Mouse (Mus musculus) kidney, postnatal 10 days (tissue): ENCODE data around the gene Slc26a1.

ENCODE experiments used
- DNase-seq: peaks from one replicate; pipeline ENCODE4 v3.0.0; 2021; ENCODE audit warnings: mixed read lengths

The Slc26a1 gene

DNA sequence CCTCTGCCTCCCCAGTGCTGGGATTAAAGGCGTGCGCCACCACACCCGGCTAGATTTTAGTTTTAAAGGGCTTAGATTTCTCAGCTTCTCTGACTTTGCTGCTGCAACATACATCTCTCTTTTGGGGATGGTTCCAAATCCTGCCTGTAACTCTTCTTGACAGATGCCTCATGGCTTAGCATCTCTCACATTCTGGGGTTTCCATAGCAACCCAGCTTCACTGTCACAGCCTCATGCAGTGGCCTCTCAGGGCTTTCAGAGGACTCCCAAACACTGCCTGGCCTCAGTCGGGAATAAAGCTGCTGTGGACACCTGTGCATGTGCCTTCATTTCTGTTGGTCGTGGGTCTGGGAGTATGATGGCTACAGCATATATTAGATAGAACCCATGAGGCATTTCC is 13.7 kb upstream of the Slc26a1 start:
- DNase-seq, result no peak

GRCm38 (mm10) chr5:108680871-108681270 is 5.5 kb upstream of the Slc26a1 start:
- DNase-seq, result no peak

GRCm38 (mm10) chr5:108679909-108680308 is 4.5 kb upstream of the Slc26a1 start:
- no peak for DNase-seq

GRCm38 (mm10) chr5:108678296-108678854 is 3.0 kb upstream of the Slc26a1 start:
- peak; percentile 53 for DNase-seq

- DNase-seq, result peak; percentile 77
These were observed 2.4 kb upstream of the Slc26a1 start for GRCm38 (mm10) chr5:108677605-108678295.

DNA sequence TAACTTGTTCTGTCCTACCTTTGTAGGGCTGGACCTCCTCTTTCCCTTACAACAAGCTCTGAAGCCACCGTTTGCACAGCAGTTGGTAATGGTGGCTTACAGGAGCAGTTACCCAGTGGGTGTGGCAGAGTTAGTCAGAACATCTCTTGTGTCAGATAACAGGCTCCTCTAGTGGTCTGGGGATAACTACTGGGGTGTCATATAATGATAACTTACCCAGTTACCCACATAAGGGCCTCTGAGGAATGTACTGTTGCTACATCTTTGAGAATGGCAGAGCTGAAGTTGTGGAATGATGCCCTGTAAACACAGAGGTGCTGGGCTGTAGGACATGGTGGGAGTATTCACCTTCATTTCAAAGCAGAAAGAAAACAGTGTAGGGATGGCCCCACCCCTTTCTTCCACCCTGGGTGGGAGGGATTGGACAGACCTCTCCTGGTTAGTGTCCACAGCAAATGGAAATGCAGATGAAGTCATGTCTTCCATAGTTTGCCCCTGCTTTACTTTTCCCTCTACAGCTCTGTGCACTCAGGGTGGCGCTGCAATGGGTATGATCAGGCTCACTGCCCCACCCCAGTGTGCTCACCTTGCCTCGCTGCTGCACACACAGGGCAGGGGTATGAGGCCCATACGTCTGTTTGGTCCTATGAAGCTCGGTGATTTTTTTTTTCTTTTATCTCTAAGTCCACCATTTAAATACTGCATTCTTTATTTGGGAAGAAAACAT is 1.6 kb upstream of the Slc26a1 start:
- no peak for DNase-seq

DNA sequence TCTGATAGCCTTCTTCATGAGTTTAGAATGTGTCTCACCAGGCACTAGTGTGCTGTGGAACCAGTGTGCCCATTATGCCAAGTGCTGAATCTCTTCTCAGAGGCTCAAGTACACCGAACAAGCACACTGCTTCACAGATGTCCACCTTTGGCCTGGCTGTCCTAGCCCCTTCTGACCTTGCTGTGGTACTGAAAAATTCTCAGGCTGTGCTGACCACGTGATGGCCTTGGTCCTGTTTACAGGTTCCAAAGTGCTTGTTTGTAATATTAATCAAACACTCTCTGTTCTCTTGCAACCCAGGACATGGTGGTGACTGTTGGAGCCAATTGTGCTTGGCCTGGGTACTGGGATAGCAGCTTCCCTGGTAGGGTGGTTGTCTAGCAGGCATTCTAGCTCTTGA is 745 bp downstream of the Slc26a1 start:
- DNase-seq, result peak; percentile 55

DNA sequence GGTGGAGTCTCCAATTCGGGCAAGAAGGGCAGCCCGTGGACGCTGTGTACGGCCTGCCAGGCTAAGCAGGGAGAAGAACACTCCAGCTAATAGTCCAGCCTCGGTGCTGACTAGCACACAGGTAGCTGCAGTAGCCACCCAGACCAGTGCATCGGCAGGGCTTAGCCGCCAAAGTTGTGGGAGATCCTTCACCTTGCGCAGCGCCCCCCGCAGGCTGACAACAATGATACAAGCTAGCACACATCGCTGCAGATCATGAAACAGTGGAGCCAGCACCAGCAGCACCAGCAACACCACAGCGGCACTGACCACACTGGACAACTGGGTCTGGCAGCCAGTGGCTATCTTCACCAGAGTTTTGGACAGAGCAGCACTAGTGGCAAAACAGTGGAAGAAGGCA is 3.6 kb downstream of the Slc26a1 start:
- no peak for DNase-seq

- DNase-seq, result peak; percentile 81
These were observed 4.6 kb downstream of the Slc26a1 start for GRCm38 (mm10) chr5:108670785-108671184.

DNA sequence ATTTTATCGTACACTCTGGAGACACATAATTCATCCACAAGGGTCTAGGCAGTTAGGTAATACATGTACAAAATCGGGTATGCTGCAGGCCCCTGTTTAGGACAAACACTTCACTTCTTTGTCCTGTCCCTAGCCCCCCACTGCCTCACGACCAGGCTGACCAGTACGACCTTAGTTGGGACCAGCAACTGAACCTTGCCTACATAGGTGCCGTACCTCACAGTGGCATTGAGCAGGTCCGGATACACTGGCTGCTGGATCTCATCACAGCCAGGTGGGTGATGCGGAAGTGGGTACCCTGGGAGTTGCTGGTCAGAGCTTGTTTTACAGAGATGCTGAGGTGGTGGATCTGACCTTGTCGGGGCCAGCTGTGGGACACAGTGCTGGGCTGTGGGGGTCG is 5.4 kb downstream of the Slc26a1 start:
- no peak for DNase-seq

DNA sequence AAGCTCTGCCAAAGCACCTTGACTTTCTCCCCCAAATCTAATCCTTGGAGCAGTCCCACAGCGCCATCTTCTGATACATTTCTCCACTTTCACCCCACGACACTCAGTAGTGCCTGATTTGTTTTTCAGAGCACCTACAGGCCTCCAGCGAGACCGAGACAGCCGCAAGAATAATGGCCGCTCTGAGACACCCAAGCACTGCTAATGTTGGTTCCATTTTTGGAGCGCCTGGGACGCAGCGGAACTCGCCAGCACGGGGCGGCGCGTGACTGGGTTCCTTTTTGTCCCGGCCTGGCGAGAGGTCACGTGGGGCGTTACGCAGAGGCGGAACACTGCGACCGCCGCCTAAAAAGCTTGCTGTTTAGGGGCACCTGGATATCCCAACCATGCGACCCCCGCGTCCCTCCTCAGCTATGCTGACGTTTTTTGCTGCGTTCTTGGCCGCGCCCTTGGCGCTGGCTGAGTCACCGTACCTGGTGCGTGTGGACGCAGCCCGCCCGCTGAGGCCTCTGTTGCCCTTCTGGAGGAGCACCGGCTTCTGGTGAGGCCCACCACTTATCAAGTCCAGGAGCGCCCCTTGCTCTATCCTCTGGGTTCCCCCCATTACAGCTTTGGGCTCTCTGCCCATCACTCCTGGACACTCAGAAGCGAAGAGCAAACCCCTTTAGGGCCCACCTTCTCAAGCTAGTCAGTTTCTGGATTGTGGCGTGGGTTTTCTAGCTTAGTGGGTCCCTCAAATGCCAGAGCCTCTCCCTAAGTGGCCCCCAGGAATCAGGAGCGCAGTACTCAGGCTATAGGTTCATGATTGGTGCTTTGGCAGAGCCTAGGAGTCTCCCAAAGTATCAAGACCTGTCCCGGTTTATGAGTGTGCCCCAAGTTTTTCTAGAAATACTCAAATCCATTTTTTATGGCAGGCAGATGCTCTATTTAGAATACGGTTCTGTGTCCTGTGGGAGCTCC is 6.1 kb downstream of the Slc26a1 start, which contains the start of gene Dgkq:
TSS of gene Dgkq (minus strand) at position 696 of the 960 bp plus-strand sequence.
- DNase-seq, result peak; percentile 91

DNA sequence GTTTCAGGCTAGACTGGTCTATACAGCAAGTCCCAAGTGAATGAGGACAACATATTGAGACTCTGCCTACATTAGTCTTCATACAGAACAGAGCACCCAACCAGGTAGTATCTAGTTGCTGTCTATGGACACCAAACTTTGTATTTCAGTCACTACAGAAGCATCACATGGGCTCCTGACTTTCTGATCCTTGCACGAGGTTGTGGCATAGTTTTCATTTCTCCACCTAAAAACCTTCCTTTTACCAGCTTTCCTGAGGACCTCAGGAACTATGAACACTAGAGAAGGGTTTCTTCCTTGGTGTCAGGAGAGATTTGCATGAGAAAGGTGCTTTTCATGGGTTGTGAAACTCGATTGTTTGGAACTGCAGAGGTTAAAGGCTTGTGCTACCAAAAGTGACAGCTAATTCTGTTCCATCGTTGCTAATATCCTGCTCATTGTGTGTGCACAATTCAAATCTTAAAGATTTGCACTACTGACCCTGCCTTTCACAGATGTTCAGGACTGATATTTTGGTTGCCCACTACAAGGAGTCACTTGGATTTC is 6.9 kb downstream of the Slc26a1 start:
- no peak for DNase-seq

DNA sequence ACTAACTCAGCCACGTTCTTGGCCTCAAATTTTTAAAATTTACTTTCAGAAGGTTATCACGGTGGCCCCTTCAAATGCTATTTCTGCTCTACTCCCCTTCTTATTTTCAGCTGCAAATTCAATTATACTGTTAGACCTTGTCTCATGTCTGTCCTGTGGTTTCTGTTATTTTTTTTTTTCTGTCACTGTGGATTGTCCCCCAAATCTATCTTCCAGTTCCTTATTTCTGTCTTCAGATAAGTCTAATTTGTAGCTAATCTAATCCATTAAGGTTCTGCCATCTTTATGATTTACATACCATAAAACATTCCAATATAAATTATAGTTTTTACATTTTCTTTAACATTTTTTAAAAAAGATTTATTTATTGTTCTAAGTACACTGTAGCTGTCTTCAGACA is 8.0 kb downstream of the Slc26a1 start:
- no peak for DNase-seq

GRCm38 (mm10) chr5:108665066-108665465 is 10.3 kb downstream of the Slc26a1 start:
- no peak for DNase-seq

DNA sequence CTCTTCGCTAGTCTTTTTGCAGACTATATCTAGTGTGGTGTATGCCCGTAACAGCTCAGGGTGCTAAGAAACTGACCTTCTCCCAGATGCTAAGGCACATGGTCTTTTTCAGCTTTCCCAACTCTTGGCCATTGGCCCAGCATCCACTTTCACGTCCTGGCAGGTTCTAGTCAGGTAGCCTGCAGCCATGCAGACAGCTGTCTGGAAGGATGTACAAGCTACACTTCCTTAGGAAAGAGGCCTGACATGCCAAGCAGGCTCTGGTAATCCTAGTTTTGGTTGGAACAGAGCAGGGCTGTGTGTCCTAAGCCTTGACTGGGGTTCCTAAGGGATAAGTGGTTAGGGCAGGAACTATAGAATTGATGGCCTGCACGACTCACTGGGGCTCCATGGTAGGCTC is 12.6 kb downstream of the Slc26a1 start:
- no peak for DNase-seq

DNA sequence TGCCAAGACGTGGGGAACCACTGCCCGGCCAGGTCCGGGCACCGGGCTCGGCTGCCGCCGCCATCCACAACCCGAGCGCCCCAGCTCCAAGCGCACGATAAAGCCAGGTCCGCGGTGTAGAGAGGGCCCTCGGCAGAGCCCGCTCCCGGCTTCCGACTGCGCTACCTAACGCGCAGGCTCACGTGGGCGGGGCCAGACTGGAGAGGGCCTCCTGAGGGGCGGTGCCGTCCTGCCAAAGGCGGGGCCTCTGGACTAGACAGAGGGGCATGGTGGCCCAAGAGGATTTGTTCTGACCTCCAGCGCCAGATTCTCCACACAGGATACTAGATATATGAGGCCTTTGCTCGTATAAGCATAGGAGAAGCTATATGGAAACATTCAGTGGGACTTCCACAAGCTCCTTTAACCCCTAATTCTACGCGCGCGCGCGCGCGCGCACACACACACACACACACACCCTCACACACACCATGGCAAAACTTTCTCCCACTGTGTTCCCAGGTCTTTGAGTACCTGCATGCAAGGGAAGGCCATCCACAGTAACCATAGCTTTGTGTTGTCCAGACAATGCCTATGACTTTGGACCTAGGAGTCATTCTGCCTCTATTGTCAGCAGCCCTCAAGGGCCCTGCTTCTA is 14.6 kb downstream of the Slc26a1 start:
- peak; percentile 97 for DNase-seq

GRCm38 (mm10) chr5:108659698-108660631 is 15.4 kb downstream of the Slc26a1 start, which contains the start of gene Idua:
Idua (plus strand) TSS chr5:108660331.
- no peak for DNase-seq

DNA sequence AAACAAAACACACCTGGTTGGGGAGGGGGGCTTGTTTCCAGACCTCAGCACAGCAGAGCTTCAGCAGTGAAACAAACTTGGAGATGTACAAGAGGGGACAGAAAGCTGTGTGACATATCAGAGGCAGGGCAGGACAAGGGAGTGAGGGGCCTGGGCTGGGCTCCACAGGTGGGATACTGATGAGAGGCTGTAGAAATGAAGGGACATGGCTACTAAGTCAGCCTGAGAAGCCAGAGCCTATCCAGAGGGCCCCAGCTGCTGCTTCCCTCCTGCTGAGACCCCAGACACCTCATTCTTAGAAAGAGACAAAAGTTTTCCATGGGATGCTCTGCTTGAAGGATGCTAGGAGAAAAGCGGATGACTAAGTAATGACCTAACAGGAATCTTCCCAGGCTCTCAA is 16.8 kb downstream of the Slc26a1 start:
- no peak for DNase-seq

GRCm38 (mm10) chr5:108657406-108657805 is 18.0 kb downstream of the Slc26a1 start:
- DNase-seq, result no peak

DNA sequence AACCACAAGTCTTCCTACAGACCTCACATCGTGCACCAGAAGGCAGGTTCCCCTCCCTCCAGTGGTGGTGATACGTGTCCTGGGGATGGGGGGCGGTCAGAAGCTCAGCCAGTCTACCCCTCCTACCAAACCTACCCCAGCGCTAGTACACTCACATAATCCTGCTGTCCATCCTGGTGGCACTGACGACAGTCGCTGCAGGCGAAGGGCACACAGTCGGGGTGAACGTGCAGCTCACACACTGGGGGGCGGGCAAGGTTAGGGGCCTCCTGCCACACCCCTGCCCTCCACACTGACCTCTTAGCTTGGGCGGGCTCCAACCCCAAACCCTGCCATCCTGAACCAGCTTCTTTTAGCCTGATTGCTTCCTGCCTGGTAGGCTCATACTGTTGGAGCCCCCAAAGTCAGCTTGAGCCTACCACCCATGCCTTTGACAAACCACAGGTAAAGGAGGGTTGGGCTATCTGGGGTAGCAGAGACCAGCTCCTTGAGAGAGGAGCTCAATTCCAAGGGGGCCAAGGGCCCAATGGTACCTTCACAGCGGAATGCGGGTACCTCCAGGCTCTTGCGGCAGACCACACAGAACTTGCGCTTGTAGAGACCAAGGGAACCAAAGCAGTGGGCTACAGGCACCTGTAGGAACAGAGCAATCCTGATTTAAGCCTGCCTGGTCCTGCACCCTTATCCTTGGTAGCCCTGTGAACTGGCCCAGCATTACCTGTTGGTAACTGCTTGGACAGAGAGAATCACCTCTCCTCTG is 19.3 kb downstream of the Slc26a1 start:
- DNase-seq, result no peak
